Mouse (Mus musculus): ENCODE data around the gene Esyt3. TPM values are rescaled to one million over a fixed set of nuclear protein-coding genes. Genes with fewer than 3 reads are reported as not detected.

Gene Esyt3
- polyA plus RNA-seq, 1 experiment from 2014 or later = 0.17 TPM

DNA sequence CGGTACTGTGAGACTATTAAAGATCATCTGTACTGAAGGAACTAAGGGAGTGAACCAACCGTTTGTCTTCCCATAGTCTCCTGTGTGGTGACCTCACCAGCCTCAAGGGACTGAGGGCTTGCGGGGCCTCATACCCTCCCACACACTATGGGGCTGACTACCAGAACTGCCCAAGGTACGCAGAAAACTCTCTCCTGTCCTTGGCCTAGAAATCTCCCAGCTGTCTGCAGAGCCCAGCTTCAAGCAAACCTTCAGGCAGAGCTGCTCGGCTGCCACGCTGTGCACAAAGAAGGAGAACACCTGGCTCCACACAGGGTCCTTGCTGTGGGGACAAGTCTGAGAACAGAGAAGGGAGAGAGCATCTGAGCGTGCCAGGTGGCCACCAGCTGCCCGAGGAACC is 38.4 kb downstream of the Esyt3 start:
- H3K9me3 ChIP-seq (replicated peaks; ENCODE audit: control insufficient read depth, low read length) = no peaks in the 10 kb centered on the region
- H3K4me3 ChIP-seq (ENCODE audit: low read depth, low read length) = no peak overlapping the region
- no peak for ATAC-seq (replicated peaks; ENCODE audit: insufficient number of reproducible peaks, low FRiP score, low TSS enrichment)
- 73% methylated on average over 8 of the region's 8 CpGs for WGBS (ENCODE audit: insufficient replicate concordance)
- H3K36me3 ChIP-seq (ENCODE audit: control insufficient read depth, insufficient read depth, low read length) = no peaks in the 10 kb centered on the region
- H3K27me3 ChIP-seq (ENCODE audit: control insufficient read depth, insufficient read depth, low read length) = no peaks in the 10 kb centered on the region
- no peak overlapping the region for H3K4me2 ChIP-seq
- H3K27ac ChIP-seq (ENCODE audit: low read depth, low read length) = no peak overlapping the region
- H3K9ac ChIP-seq (ENCODE audit: low read depth, low read length) = no peak overlapping the region
- no peaks in the 10 kb centered on the region for H3K4me1 ChIP-seq (ENCODE audit: control insufficient read depth, insufficient read depth, low read length)

DNA sequence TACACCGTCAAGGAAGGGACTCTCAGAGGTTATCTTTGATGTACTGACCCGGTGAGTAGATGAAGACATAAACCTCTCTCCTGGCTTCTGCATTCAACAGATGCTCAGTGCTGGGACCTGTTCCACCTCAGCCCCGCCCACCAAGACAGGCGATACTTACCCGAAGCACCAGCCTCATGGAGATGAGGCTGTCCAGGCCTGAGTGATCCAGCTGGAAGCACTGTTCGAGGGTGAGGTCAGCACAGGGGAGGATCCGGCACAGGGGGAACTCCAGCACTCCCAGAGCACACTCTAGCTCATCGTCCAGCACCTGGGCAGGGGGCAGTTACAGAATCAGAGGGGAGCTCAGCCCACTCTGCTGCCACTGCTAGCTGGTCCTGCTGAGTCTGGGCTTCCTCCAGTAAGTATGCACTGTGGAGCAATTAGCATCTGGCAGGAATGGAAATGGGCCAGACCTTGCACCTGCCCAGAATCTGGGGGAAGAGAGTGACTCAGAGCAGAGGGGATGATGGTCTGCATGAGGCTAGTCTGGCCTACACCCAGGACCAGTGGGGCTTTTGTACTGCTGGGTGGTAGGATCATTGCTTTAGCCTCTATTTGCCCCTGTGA is 38.9 kb downstream of the Esyt3 start:
- H3K27ac ChIP-seq (ENCODE audit: low read depth, low read length) = no peak overlapping the region
- WGBS (ENCODE audit: insufficient replicate concordance) = 46% methylated on average over 8 of the region's 8 CpGs
- no peak for ATAC-seq (replicated peaks; ENCODE audit: insufficient number of reproducible peaks, low FRiP score, low TSS enrichment)
- no peaks in the 10 kb centered on the region for H3K4me1 ChIP-seq (ENCODE audit: control insufficient read depth, insufficient read depth, low read length)
- no peak overlapping the region for H3K9ac ChIP-seq (ENCODE audit: low read depth, low read length)
- no peaks in the 10 kb centered on the region for H3K9me3 ChIP-seq (replicated peaks; ENCODE audit: control insufficient read depth, low read length)
- H3K27me3 ChIP-seq (ENCODE audit: control insufficient read depth, insufficient read depth, low read length) = no peaks in the 10 kb centered on the region
- H3K36me3 ChIP-seq (ENCODE audit: control insufficient read depth, insufficient read depth, low read length) = no peaks in the 10 kb centered on the region
- no peak overlapping the region for H3K4me3 ChIP-seq (ENCODE audit: low read depth, low read length)
- H3K4me2 ChIP-seq = no peak overlapping the region

DNA sequence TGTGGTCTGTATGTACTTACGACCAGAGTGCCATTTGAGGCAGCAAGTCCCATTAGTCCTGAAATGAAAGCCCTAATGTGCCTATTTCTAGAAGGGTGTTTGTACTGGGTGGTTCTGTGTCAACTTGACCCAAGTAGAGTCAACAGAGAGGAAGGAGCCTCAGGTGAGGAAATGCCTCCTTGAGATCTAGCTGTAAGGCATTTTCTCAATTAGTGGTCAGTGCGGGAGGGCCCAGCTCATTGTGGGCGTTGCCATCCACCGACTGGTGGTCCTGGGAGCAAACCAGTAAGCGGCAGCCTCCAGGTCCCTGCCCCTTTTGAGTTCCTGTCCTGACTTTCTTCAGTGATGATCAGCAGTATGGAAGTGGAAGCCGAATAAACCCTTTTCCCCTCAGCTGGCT is 52.1 kb downstream of the Esyt3 start:
- Histone ChIP-seq H3K36me3 (ENCODE audit: control insufficient read depth, insufficient read depth, low read length) (peaks cover 4% of the 10 kb centered on the region; the same call in 1 of the 2 replicates), H3K4me3 (ENCODE audit: low read depth, low read length) (no peak overlapping the region), H3K27me3 (ENCODE audit: control insufficient read depth, insufficient read depth, low read length) (no peaks in the 10 kb centered on the region), H3K27ac (ENCODE audit: low read depth, low read length) (no peak overlapping the region), H3K9me3 (replicated peaks; ENCODE audit: control insufficient read depth, low read length) (no peaks in the 10 kb centered on the region), H3K4me2 (no peak overlapping the region), H3K9ac (ENCODE audit: low read depth, low read length) (no peak overlapping the region), H3K4me1 (ENCODE audit: control insufficient read depth, insufficient read depth, low read length) (no peaks in the 10 kb centered on the region)
- ATAC-seq (replicated peaks; ENCODE audit: insufficient number of reproducible peaks, low FRiP score, low TSS enrichment) = no peak
- WGBS (ENCODE audit: insufficient replicate concordance) = 76% methylated on average over 6 of the region's 6 CpGs

DNA sequence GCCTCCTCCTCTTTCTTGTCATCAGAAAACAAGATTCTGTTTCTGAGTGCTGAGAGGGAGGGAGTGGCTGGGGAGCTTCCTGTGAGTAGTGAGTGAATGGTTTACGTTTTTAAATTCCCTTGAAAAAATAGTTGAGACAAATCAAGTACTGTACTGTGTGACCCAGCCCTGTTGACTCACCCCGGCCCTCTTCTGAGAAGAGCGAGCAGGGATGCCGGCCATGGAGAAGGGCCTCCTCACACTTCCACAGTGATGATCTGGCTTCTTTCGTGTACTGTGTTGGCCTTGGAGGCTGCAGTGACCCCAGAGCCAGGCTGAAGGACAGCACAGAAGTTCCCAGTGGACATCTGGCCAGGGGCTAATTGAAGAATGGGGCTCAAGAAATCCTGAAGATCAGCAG is 54.1 kb downstream of the Esyt3 start:
- Histone ChIP-seq H3K4me3 (ENCODE audit: low read depth, low read length) (no peak overlapping the region), H3K4me1 (ENCODE audit: control insufficient read depth, insufficient read depth, low read length) (no peaks in the 10 kb centered on the region), H3K9me3 (replicated peaks; ENCODE audit: control insufficient read depth, low read length) (no peaks in the 10 kb centered on the region), H3K9ac (ENCODE audit: low read depth, low read length) (no peak overlapping the region), H3K27me3 (ENCODE audit: control insufficient read depth, insufficient read depth, low read length) (no peaks in the 10 kb centered on the region), H3K36me3 (ENCODE audit: control insufficient read depth, insufficient read depth, low read length) (peaks cover 4% of the 10 kb centered on the region; the same call in 1 of the 2 replicates), H3K27ac (ENCODE audit: low read depth, low read length) (no peak overlapping the region), H3K4me2 (no peak overlapping the region)
- 81% methylated on average over 5 of the region's 5 CpGs for WGBS (ENCODE audit: insufficient replicate concordance)
- ATAC-seq (replicated peaks; ENCODE audit: insufficient number of reproducible peaks, low FRiP score, low TSS enrichment) = no peak

Other genes starting within 250 kb of the Esyt3 start
- 1.3 and 2.5 TPM in 2 replicates for gene Pik3cb, start 217.9 kb downstream of the Esyt3 start, polyA plus RNA-seq (2014; fragmentation: Nextera tagmentation; extraction: Ambion mirVana)
- gene Faiml, start 121.3 kb downstream of the Esyt3 start, polyA plus RNA-seq (2014; fragmentation: Nextera tagmentation; extraction: Ambion mirVana) = not detected in 2 replicates
- 26.1 and 27.5 TPM in 2 replicates for gene Cep70, start 115.2 kb downstream of the Esyt3 start, polyA plus RNA-seq (2014; fragmentation: Nextera tagmentation; extraction: Ambion mirVana)
- gene Mras, start 78.8 kb upstream of the Esyt3 start, polyA plus RNA-seq (2014; fragmentation: Nextera tagmentation; extraction: Ambion mirVana) = 5.8 and 6.4 TPM in 2 replicates
- 0.19 TPM in 1 of 2 replicates, not detected in the other for gene Nme9, start 92.9 kb upstream of the Esyt3 start, polyA plus RNA-seq (2014; fragmentation: Nextera tagmentation; extraction: Ambion mirVana)
- 23.4 and 24.4 TPM in 2 replicates for gene Armc8, start 210.3 kb upstream of the Esyt3 start, polyA plus RNA-seq (2014; fragmentation: Nextera tagmentation; extraction: Ambion mirVana)
- 20.0 and 22.0 TPM in 2 replicates for gene Dbr1, start 217.2 kb upstream of the Esyt3 start, polyA plus RNA-seq (2014; fragmentation: Nextera tagmentation; extraction: Ambion mirVana)